Mouse (Mus musculus): ENCODE data around the gene Atf3. TPM values are rescaled to one million over a fixed set of nuclear protein-coding genes. Genes with fewer than 3 reads are reported as not detected.
A peak's percentile ranks its signal among the peaks of the same experiment; 100 is the strongest.

Gene Atf3
- polyA plus RNA-seq, 1 experiment from 2014 or later = 1.7 TPM

- no peak for ATAC-seq (ENCODE audit: low FRiP score)
- H3K4me2 ChIP-seq = peak overlapping the region; percentile 97
- peaks cover 91% of the 10 kb centered on the region for H3K27me3 ChIP-seq
- H3K4me3 ChIP-seq (replicated peaks) = peak overlapping the region; percentile 50
- H3K9me3 ChIP-seq = no peaks in the 10 kb centered on the region
- 1% methylated on average over 22 of the region's 22 CpGs for WGBS
- no peak overlapping the region for H3K9ac ChIP-seq
- no peak overlapping the region for H3K27ac ChIP-seq
- H3K36me3 ChIP-seq (replicated peaks) = no peaks in the 10 kb centered on the region
- H3K4me1 ChIP-seq = peaks cover 52% of the 10 kb centered on the region
Measured at GRCm38 (mm10) chr1:191184841-191185251, 33.0 kb downstream of the Atf3 start.

GRCm38 (mm10) chr1:191184066-191184815 is 33.6 kb downstream of the Atf3 start:
- H3K27me3 ChIP-seq = peaks cover 98% of the 10 kb centered on the region
- peaks cover 48% of the 10 kb centered on the region for H3K4me1 ChIP-seq
- no peak for ATAC-seq (ENCODE audit: low FRiP score)
- no peaks in the 10 kb centered on the region for H3K9me3 ChIP-seq
- WGBS = under 1% methylated on average over 42 of the region's 42 CpGs
- H3K4me3 ChIP-seq (replicated peaks) = peak overlapping the region; percentile 50
- peak overlapping the region; percentile 97 for H3K4me2 ChIP-seq
- 0 out of 2 replicates have a peak overlapping the region, but pooled peaks have one; percentile 25 for H3K9ac ChIP-seq
- H3K27ac ChIP-seq = no peak overlapping the region
- H3K36me3 ChIP-seq (replicated peaks) = no peaks in the 10 kb centered on the region

- peak; percentile 85 for ATAC-seq (ENCODE audit: low FRiP score)
- under 1% methylated on average over 63 of the region's 67 CpGs for WGBS
- no peak overlapping the region for H3K27ac ChIP-seq
- peak overlapping the region; percentile 97 for H3K4me2 ChIP-seq
- H3K4me3 ChIP-seq (replicated peaks) = peak overlapping the region; percentile 50
- H3K27me3 ChIP-seq = peaks cover 98% of the 10 kb centered on the region
- H3K4me1 ChIP-seq = peaks cover 54% of the 10 kb centered on the region
- H3K9ac ChIP-seq = peak overlapping the region; percentile 50
- no peaks in the 10 kb centered on the region for H3K36me3 ChIP-seq (replicated peaks)
- H3K9me3 ChIP-seq = no peaks in the 10 kb centered on the region
Measured at GRCm38 (mm10) chr1:191183163-191184065, 34.4 kb downstream of the Atf3 start.

GRCm38 (mm10) chr1:191182431-191183162 is 35.2 kb downstream of the Atf3 start:
- H3K4me1 ChIP-seq = peaks cover 55% of the 10 kb centered on the region

GRCm38 (mm10) chr1:191181469-191182259 is 36.2 kb downstream of the Atf3 start:
- peak overlapping the region; percentile 97 for H3K4me2 ChIP-seq
- ATAC-seq (ENCODE audit: low FRiP score) = no peak
- no peak overlapping the region for H3K27ac ChIP-seq
- WGBS = 52% methylated on average over 12 of the region's 12 CpGs
- H3K4me1 ChIP-seq = peaks cover 53% of the 10 kb centered on the region
- peak overlapping the region; percentile 50 for H3K4me3 ChIP-seq (replicated peaks)
- no peaks in the 10 kb centered on the region for H3K9me3 ChIP-seq
- H3K27me3 ChIP-seq = peaks cover 89% of the 10 kb centered on the region
- no peaks in the 10 kb centered on the region for H3K36me3 ChIP-seq (replicated peaks)
- no peak overlapping the region for H3K9ac ChIP-seq

More at GRCm38 (mm10) chr1:191182431-191183162, 35.2 kb downstream of the Atf3 start:
- H3K27me3 ChIP-seq = peaks cover 95% of the 10 kb centered on the region
- H3K9ac ChIP-seq = peak overlapping the region; percentile 50
- H3K36me3 ChIP-seq (replicated peaks) = no peaks in the 10 kb centered on the region
- H3K27ac ChIP-seq = no peak overlapping the region
- under 1% methylated on average over 58 of the region's 61 CpGs for WGBS
- H3K9me3 ChIP-seq = no peaks in the 10 kb centered on the region
- ATAC-seq (ENCODE audit: low FRiP score) = 0 out of 2 replicates have a peak, but pooled peaks have one; percentile 28
- peak overlapping the region; percentile 50 for H3K4me3 ChIP-seq (replicated peaks)
- H3K4me2 ChIP-seq = peak overlapping the region; percentile 97

- H3K4me2 ChIP-seq = no peak overlapping the region
- H3K27me3 ChIP-seq = peaks cover 76% of the 10 kb centered on the region
- no peak for ATAC-seq (ENCODE audit: low FRiP score)
- H3K4me3 ChIP-seq (replicated peaks) = no peak overlapping the region
- no peak overlapping the region for H3K9ac ChIP-seq
- peaks cover 41% of the 10 kb centered on the region for H3K4me1 ChIP-seq
- H3K27ac ChIP-seq = no peak overlapping the region
- H3K9me3 ChIP-seq = no peaks in the 10 kb centered on the region
- no peaks in the 10 kb centered on the region for H3K36me3 ChIP-seq (replicated peaks)
- WGBS = 73% methylated on average over 4 of the region's 4 CpGs
Measured at GRCm38 (mm10) chr1:191180397-191180796, 37.4 kb downstream of the Atf3 start.

- ATAC-seq (ENCODE audit: low FRiP score) = no peak
- Histone ChIP-seq H3K9me3 (no peaks in the 10 kb centered on the region), H3K27me3 (peaks cover 70% of the 10 kb centered on the region), H3K36me3 (replicated peaks) (no peaks in the 10 kb centered on the region), H3K4me3 (replicated peaks) (no peak overlapping the region), H3K27ac (no peak overlapping the region), H3K9ac (no peak overlapping the region), H3K4me1 (peaks cover 35% of the 10 kb centered on the region), H3K4me2 (no peak overlapping the region)
- WGBS = 28% methylated on average over 2 of the region's 2 CpGs
Measured at GRCm38 (mm10) chr1:191179846-191180245, 38.0 kb downstream of the Atf3 start.

- Histone ChIP-seq H3K9me3 (no peaks in the 10 kb centered on the region), H3K27me3 (peaks cover 59% of the 10 kb centered on the region), H3K4me3 (replicated peaks) (no peak overlapping the region), H3K9ac (no peak overlapping the region), H3K4me2 (no peak overlapping the region), H3K36me3 (replicated peaks) (no peaks in the 10 kb centered on the region), H3K27ac (no peak overlapping the region), H3K4me1 (peaks cover 23% of the 10 kb centered on the region)
- WGBS = 43% methylated on average over 15 of the region's 15 CpGs
- ATAC-seq (ENCODE audit: low FRiP score) = no peak
Measured at GRCm38 (mm10) chr1:191178511-191179188, 39.2 kb downstream of the Atf3 start.

- H3K4me1 ChIP-seq = peaks cover 8% of the 10 kb centered on the region; the same call in 1 of the 2 replicates
- no peaks in the 10 kb centered on the region for H3K36me3 ChIP-seq (replicated peaks)
- no peak overlapping the region for H3K9ac ChIP-seq
- 77% methylated on average over 7 of the region's 7 CpGs for WGBS
- H3K4me2 ChIP-seq = no peak overlapping the region
- H3K9me3 ChIP-seq = no peaks in the 10 kb centered on the region
- no peak overlapping the region for H3K27ac ChIP-seq
- ATAC-seq (ENCODE audit: low FRiP score) = no peak
- H3K4me3 ChIP-seq (replicated peaks) = no peak overlapping the region
- peaks cover 41% of the 10 kb centered on the region for H3K27me3 ChIP-seq
Measured at GRCm38 (mm10) chr1:191176887-191177286, 41.0 kb downstream of the Atf3 start.

- Histone ChIP-seq H3K4me1 (no peaks in the 10 kb centered on the region), H3K9ac (no peak overlapping the region), H3K4me3 (replicated peaks) (no peak overlapping the region), H3K9me3 (no peaks in the 10 kb centered on the region), H3K27me3 (0 out of 2 replicates have a peak, but pooled peaks cover 2% of the 10 kb centered on the region), H3K27ac (no peak overlapping the region), H3K36me3 (replicated peaks) (no peaks in the 10 kb centered on the region), H3K4me2 (no peak overlapping the region)
- ATAC-seq (ENCODE audit: low FRiP score) = no peak
- WGBS = 21% methylated on average over 6 of the region's 6 CpGs
Measured at GRCm38 (mm10) chr1:191172487-191172886, 45.4 kb downstream of the Atf3 start.

GRCm38 (mm10) chr1:191170444-191170843 is 47.4 kb downstream of the Atf3 start:
- Histone ChIP-seq H3K9ac (no peak overlapping the region), H3K36me3 (replicated peaks) (no peaks in the 10 kb centered on the region), H3K4me3 (replicated peaks) (no peak overlapping the region), H3K4me1 (peaks cover 3% of the 10 kb centered on the region; the same call in 1 of the 2 replicates), H3K9me3 (no peaks in the 10 kb centered on the region), H3K27me3 (no peaks in the 10 kb centered on the region), H3K4me2 (no peak overlapping the region), H3K27ac (no peak overlapping the region)
- 87% methylated on average over 2 of the region's 2 CpGs for WGBS
- no peak for ATAC-seq (ENCODE audit: low FRiP score)

All from forebrain, embryonic 12.5 days (tissue).